Mouse (Mus musculus): Measurements from ENCODE around the gene Hdac5. TPM values are rescaled to one million over a fixed set of nuclear protein-coding genes. Genes with fewer than 3 reads are reported as not detected.
A peak's percentile ranks its signal among the peaks of the same experiment; 100 is the strongest.

Hdac5 gene
- total RNA-seq, 2 experiments from 2014 or later = 9.9 to 36.9 TPM

DNA sequence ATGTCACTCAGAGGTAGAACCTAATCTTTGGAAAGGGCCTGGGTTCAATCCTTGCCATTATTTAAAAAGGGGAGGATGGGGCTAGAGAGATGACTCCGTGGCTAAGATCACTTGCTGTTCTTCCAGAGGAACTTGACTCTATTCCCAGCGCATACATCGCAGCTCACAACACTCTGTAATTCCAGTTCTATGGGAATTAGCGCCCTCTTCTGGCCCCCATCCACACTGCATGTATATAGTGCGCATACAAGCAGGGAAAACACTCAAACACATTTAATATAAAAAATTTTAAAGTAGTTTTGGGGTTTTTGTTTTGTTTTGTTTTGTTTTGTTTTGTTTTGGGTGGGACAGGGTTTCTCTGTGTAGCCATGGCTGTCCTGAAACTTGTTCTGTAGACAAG lies 11.9 kb upstream of the Hdac5 start:
- no peak for ATAC-seq (replicated peaks; ENCODE audit: low FRiP score, poor library complexity, severe bottlenecking)

DNA sequence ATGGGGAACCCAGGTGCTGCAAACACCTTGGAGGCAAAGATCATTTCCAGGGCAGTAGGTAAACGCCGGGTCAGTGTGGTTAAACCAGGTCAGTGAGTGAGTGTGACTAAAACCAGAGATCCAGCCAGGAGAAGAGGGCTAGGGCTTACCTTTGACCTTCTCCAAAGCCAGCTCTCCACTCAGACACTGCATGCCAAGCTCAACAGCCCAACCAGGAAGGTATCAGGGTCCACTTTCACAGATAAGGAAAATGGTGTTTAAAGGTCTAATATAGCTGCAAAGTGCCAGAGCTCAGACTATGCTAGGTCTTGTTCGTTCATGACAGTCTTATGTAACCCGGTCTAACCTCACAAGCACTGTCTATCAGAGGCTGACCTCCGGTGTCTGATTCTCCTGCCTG lies 11.3 kb upstream of the Hdac5 start:
- no peak for ATAC-seq (replicated peaks; ENCODE audit: low FRiP score, poor library complexity, severe bottlenecking)

DNA sequence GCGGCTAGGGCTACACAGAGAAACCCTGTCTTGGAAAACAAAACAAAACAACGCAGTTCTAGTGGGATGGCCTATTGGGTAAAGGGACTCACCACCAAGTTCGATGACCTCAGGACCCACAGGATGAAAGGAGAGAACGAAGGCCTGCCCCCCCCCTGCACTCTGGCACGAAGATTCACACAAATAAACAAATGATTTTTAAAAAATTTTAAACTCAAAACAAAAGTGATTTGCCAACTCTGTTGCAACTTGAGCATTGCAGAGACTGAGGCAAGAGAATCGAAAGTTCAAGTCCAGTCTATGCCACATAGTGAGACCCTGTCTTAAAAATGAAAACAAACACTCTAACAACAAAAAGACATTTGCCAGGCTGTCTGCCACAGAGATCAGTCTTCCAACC lies 10.7 kb upstream of the Hdac5 start:
- no peak for ATAC-seq (replicated peaks; ENCODE audit: low FRiP score, poor library complexity, severe bottlenecking)

DNA sequence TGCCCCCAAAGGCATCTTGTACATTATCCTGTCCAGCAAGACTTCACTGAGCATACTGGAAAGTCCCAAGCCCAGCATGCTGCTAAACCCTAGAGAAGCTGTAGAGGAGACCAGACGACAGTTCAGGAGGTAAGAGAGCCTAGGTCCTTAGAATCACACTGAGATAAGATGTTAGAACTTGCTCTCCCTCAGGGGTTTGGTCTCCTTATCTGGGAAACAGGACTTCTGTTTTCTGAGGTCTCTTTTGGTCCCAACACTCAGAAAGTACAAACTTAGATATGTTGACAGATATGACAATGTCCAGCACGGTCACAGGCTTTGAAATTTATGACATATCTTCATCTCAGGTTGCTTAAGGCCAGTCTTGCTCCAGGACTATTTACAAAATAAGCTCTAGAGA lies 6.1 kb upstream of the Hdac5 start:
- ATAC-seq (replicated peaks; ENCODE audit: low FRiP score, poor library complexity, severe bottlenecking) = no peak

DNA sequence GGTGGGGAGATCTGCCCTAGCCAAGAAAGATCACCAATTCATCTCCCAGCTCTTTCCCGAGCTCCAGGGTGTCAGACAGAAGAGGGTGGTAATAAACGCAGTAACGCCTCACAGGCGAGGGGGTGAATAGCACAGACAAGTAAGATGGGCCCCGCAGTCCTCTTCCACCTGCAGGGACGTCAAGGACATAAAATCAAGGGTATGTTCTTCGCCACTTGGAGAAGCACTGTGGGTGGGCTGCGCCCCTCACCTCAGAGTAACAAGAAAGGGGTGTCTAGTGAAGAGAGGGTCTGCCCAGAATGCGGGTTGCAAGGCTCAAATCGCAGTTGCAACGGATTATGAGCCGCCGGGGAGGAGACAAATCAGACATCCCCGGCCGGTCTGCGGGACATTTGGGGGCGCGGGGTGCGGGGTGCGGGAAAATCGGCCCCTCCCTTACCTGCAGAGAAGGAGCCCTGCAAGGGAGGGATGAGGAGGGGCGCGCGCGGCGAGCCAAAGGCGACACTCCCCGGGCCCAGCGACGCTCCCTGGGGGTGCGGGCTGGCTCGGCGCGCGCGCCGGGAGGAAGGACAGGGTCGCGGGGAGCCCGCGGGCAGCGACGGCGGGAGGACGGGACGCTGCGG lies 524 bp downstream of the Hdac5 start:
- ATAC-seq (replicated peaks; ENCODE audit: low FRiP score, poor library complexity, severe bottlenecking) = peak; percentile 6; the same call in 1 of the 2 replicates

DNA sequence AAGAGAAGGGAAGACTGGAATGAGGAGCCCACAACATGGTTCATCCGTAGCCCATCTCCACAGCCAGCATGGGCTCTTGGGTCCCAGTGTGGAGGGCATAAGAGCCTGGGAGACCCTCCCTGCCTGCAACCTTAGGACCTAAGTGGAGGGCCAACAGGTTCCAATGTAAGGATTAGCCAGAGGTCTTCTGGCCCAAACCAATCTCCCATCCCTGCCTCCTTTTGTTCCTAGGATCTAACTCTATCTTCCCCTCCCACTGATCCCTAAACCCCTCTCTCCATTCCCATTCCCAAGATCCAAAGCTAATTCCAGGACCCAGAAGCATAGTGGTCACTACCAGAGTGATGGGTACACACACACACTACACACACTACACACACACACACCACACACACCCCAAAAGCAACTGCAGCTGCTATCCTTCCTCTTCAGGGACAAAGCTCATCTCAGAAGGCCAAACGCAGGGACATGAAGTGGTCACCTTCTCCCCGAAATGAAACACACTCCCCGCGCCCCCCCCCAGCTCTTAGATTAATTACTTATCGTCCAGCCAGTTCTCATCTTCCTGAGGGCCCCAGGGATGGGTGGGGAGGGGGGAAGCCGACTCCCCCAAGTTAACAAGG lies 1.2 kb downstream of the Hdac5 start:
- no peak for ATAC-seq (replicated peaks; ENCODE audit: low FRiP score, poor library complexity, severe bottlenecking)

DNA sequence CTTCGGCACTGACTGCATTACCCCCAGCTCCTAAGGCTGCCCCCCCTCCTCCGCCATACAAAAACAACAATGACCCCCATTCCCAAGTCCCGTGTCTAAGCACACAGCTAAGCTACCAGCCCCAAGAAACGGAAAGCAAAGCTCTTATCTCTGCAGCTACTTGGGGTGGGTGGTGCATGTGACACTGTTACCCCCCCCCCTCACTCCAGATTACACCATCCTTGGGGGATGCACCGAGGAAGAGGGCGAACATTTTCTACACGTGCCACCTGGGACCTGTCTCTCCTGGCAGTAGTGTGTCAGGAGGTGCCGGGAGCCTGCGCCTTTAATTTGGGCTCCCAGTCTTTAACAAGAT lies 1.8 kb downstream of the Hdac5 start:
- no peak for ATAC-seq (replicated peaks; ENCODE audit: low FRiP score, poor library complexity, severe bottlenecking)

DNA sequence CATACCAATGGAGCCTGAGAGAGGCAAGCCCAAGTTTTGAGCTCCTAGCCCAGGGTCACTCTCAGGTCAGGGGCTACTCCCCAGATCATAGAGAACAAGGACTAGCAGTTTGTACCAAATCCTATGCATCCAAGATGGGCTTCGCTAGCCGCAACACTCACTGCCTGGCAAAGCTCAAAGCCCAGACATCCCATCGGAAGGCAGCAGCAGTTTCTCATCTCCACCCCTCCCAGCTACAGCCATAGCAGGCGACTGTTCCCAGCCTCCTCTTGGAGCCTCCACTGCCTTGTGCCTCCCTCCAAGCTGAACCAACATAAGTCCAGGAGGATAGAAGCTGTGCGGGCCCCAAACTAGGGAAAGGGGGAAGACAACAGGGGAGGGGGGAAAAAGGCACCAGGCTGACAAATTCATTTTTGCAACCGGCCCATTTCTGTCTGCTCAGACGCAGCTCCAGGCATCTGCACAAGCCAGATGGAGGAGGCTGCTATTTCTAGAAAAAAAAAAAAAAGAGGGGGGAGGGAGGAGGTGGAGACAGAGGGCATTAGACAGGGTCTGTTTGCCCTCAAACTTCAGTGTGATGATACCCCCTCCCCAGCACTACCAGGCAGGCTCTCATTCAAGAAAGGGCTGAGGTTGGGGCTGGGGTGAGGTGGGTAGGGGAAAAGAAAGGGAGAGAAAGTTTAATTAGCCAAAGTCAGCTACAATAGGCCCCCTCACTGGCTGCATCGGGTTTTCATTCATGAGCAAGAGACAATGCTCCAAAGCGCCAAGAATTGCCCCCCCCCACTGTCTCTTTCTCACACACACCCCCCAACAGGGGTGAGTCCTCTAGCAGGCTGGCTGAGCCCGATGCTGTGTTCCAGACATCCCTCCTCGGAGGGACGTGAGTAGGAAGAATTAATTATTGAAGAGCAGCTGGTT lies 2.4 kb downstream of the Hdac5 start:
- no peak for ATAC-seq (replicated peaks; ENCODE audit: low FRiP score, poor library complexity, severe bottlenecking)

DNA sequence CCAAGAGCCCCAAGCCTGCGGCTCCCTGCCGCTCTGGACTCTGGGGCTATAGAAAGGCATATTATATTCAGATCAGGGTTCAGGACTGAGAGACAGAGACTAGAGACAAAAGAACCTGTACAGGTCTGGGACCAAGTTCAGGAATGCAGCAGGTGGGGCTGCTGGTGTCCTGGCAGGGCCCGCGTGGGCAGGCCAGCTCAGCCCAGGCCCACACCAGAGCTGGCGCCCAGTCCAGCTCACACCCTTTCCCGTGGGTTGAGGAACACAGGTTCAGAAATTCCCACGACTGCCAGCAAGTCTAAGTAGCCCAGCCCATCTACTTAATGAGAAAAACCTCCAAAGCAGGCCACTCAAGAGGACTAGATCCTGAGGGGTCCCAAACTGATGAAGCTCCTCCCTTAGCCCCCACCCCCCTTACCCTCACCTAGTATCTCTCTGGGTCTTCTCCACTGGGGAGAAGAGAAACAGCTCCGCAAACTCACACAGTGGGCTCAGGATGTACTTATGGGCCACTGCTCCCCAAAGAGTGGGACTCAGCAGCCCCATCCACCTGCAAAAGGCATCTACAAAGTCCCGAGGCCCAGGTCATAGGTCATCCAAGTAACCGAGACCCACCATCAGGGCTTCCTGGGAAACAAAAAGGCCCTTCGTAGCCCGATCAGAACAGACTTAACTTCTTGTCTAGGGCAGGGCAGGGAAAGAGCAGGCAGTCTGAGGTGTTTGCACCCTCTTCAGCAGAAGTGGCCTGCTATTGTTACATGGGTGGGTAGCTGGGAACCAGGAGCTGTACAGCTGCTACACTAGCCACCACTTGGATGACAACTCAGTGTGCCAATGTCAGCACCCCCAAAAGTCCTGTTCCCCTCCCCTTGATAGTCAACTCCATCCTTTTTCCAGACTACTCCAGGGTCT lies 3.6 kb downstream of the Hdac5 start:
- no peak for ATAC-seq (replicated peaks; ENCODE audit: low FRiP score, poor library complexity, severe bottlenecking)

DNA sequence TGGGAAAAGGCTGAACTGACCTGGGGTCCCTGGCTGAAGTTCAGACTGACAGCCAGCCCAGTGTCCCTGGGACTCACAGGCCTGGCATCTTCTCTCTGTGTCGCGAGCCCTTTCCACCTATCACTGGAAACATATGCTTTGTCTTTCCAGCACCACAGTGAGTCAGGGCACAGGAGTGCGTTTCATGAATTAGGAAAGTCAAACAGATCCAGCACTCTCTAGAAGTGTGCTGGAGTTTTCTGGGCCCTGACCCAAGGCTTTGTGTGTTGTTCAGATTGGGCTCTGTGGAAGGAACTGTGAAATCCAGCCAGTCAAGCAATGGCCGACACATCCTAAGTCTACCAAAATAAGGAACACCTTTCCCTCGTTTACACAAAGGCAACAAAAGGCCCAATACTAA lies 4.7 kb downstream of the Hdac5 start:
- no peak for ATAC-seq (replicated peaks; ENCODE audit: low FRiP score, poor library complexity, severe bottlenecking)

DNA sequence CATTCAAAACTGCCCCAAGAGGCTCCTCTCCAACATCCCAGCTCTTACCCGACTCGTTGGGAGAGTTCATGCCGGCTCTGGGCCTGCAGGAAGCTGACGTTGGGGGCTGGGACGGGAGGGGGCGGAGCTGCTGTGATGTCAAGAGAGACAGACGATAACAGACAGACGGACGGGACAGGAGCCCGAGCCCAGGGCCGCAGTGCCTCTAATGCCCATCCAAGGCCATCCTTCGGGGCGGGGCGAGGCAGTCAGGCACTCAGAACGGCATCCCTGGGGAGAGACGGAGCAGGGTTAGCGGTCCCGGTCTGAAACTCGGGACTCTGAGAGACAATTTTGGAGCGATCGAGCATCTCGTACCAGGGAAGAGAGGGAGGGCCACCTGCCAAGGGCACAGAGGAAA lies 5.3 kb downstream of the Hdac5 start:
- no peak for ATAC-seq (replicated peaks; ENCODE audit: low FRiP score, poor library complexity, severe bottlenecking)

DNA sequence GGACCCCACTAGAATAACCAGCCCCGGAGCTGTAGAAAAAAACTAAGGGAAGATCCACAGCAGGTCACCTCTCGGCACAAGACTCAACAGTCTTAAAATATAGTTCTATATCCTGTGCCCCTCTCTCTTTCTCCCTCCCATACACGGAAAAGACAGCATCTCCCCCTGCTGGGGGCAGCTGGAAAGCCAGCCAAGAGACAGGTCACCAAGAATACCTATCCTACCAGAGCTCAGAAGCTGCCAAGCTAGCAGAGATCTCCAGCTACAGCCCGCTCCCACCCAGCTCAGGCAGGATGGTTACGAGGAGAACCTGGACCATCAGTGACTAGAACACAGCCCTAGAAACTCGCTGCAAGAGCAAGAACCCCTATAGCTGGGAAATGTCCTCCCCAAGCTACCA lies 6.8 kb downstream of the Hdac5 start:
- no peak for ATAC-seq (replicated peaks; ENCODE audit: low FRiP score, poor library complexity, severe bottlenecking)

DNA sequence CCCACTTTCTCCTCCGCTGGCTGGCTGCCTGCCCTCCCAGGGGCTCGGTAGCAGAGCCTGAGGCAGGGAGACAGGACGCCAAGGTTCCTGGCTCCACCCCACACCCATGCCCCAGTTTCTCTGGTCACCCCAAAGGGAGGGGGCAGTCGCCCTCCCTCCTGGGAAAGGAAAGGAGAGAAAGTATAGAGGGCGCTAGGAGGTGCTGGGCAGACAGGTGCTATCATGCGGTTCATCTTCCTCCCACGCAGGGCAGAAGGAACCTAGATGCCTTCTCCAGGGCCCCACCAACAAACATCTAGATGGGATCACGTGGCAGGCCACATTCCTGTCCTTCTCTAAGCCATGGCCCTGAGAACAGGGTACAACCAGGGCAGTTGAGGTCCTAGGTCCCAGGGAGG lies 8.0 kb downstream of the Hdac5 start:
- ATAC-seq (replicated peaks; ENCODE audit: low FRiP score, poor library complexity, severe bottlenecking) = no peak

DNA sequence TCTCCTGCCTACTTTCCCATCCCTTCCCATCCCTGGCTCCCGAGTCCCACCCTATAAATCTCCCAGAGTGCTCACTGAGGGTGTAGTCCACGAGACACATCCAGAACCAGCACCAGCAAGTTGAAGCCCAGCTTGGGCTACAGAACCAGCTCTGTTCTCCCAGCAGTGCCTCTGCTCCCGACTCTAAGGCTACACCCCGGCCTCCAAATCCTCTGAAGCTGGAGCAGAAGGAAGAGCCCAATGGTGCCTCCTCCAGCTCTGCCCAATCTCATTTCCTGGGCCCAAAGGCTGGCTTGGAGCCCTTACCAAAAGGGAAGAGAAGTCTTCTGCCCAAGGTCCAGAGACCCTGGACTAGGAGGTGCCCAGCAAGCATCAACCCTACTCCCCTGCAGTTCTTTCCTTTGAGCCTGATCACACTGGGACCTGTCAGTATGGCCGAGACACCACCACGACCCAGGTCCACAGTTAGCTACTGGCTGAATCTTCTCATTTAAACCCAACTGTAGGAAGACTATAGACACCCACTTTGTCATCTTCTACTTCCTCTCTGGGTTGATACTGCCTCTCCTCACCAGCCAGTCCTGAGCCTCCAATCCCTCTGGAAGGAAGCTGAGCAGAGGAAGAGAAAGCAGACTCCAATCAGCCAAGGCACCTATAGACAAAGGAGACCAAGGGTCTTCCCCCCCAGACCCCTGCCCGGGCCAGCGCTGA lies 8.6 kb downstream of the Hdac5 start:
- no peak for ATAC-seq (replicated peaks; ENCODE audit: low FRiP score, poor library complexity, severe bottlenecking)

DNA sequence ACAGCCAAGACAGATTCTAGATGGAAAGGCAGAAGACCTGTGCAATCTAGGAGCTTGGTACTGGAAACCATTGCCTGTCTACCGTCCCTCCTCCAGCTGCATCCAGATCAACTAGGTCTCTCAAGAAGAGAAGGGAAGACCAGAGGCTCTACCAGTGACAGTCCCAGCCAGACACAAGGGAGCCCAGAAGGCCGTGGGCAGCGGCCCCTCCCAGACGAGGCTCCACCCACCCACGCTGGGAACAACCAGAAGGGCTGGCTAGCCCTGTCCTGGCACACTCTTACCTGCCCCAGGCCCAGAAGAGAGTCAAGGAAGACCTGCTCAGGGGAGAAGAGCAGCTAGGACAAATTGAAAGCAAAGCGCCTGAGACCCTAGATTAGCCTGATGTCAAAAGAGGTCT lies 9.5 kb downstream of the Hdac5 start:
- ATAC-seq (replicated peaks; ENCODE audit: low FRiP score, poor library complexity, severe bottlenecking) = no peak

DNA sequence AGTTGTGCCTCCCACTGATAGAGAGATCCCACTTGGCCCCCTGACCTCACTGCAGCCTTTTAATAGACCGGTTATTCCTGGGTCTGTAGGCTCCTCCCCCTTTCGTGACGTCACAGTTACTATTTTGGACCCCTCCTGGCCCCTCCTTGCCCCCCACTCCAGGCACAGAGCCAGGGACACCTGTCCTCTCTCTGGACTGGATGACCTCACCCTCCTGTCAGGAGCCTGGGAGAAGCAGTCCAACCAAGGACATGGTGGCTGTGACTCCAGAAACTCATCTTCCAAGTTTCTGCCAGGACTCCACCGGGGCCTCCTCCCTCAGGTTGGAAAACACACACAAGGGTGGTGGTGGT lies 10.0 kb downstream of the Hdac5 start:
- ATAC-seq (replicated peaks; ENCODE audit: low FRiP score, poor library complexity, severe bottlenecking) = no peak

DNA sequence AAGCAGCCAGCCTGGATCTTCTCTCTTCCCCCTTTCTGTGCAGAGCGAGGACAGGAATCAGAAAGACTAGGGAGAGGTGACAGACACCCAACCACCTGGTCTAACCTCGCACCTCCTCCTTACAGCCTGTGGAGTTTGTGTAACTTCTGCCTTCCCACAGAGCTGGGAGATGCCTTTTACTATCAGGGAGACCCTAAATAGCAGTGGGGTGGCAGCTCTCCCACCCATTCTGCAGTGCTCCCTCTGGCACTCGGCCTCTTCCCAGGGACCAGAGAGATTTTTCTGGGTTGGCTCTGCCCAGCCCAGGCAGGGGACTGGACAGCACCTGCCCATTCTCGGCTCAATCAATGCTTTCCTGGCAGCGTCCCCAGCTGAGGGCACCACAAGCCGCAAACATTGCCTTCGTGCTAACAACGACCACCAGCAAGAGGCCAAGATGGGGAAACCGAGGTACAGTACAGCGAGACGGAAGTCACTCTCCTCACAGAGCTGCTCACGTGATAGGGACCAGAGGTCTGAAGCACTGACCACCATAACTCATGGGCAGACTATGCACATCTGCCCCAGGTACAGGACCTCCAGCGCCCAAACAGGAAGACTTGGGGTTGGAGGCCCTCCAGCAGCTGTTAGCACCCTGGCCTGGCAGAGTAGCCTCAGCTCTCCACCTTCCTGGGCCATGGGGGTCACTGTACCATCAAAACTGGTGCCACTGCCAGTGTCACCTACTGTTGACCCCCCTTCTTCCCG lies 10.5 kb downstream of the Hdac5 start:
- no peak for ATAC-seq (replicated peaks; ENCODE audit: low FRiP score, poor library complexity, severe bottlenecking)

DNA sequence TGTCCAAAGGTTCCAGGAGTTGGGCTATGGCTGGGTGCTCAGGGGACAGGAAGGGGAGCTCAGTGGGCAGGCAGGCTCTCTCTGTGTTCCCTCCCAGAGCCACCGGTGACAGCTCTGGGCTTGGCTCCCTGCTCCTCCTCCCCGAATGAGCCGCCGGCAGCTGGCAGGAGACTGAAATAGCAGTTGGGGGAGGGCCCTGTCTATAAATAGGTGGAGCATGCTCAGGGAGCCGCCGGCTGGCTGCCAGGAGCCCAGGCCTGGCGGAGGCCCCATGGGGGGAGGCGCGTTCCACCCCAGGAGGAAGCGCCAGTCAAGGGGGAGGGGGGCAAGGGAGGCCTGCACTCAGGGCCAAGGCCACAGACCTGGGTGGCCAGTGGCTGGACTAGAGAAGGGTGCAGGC lies 11.2 kb downstream of the Hdac5 start:
- peak; percentile 54 for ATAC-seq (replicated peaks; ENCODE audit: low FRiP score, poor library complexity, severe bottlenecking)

DNA sequence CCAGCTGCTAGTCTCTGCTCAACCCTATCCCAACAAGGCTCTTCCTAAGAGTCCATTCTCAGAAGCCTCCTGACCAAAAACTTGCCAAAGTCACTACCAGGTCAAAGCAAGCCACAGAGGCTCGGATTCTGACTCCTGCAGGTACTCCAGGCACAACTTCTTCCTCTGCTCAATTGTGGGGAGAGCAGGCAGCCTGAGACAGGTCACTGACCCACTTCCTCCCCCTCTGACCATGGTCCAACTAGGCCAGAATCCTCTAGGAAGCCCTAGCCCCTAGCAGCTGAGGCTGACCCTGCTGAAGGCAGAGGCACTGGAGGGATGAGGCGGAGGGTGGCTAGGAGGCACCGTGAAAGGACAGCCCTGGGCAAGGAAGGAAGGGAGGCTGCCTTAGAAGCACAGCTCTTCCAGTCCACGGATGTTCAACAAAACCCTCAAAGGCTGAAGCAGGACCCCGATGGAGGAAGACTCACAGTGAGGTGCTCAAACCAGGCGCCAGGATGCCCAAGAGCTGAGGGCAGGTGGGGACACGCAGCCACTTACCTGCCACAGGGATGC lies 12.0 kb downstream of the Hdac5 start:
- ATAC-seq (replicated peaks; ENCODE audit: low FRiP score, poor library complexity, severe bottlenecking) = no peak

All from erythroid progenitor cell, adult 5-6 weeks (primary cell).